Mouse (Mus musculus): ENCODE measurements around the gene Uhrf1bp1l.

DNA sequence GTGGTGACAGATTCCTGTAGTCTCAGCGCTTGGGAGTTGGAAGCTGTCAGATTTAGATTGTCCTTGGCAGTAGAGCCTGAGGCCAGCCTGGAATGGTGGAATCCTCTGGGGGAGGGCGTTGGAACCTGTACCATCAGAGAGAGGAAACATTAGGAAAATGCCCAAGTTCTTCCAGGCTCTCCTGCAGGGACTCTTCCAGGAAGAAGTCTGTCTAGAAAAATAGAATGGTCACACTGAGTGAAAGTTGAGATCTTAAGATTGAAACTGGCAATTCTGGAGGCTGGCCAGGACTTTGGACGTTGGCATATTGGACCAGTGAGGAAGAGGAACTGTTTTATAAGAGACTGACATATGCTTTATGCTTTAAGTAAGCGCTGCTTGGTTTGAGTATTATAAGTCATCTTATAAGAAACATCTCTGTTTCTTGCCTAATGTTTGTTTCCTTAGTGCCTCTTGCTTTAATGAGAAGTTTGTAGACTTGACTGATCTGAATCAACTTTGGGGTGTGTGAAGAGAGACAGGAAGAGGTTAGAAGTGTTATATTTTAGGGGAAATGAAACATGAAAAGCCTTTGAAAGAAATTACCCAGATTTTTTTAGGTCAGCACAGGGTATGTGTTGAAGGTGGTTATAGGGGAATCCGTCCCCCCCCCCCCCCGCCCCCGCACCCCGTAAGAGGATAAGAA, 2.6 kb downstream of the Uhrf1bp1l start:
- no peak for TF ChIP-seq POLR2A (IDR thresholded peaks at IDR 0.05; ENCODE audit: borderline replicate concordance, low read depth, low read length)
- no peak for TF ChIP-seq CTCF (IDR thresholded peaks at IDR 0.05; ENCODE audit: low read depth, low read length)
